Mouse (Mus musculus): Measurements from ENCODE around the gene Rbm47.

The Rbm47 gene

DNA sequence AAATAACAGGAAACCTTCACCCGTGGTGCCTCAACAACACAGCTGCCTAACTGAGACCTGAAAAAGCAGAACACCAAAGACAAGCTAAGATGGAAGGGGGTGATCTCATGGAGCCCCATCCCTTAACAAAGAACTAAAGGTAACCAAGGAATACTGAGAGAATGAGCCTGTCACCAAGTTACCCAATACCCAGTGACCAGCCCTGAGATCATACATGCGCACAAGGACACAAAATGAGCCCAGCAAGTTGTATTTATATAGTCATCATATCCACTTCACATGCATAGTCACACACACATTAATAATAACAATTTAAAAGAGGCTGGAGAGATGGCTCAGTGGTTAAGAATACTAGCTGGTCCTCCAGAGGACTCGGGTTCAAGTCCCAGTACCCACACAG, 44.0 kb downstream of the Rbm47 start:
- in situ Hi-C loops (cut with MboI, MseI) = no loop called here

GRCm38 (mm10) chr5:66125418-66125817, 47.5 kb downstream of the Rbm47 start:
- in situ Hi-C loops (cut with MboI, MseI) = no loop called here

GRCm38 (mm10) chr5:66124931-66125330, 48.0 kb downstream of the Rbm47 start:
- in situ Hi-C loops (cut with MboI, MseI) = no loop called here

DNA sequence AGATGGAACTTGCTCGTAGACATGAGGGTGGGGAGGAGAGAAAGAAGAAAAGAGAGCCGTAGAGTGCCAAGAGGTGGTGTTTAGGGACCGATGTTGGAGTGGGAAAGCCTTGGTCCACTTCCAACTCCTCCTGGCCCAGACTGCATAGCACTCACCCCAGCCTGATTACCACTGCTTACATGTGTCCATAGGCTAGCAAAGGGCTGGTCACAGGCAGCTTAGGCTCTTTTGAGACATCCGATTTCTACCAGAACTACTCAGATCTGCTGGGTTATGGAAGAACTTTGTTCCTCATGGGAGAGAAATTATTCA, 48.9 kb downstream of the Rbm47 start:
- in situ Hi-C loops (cut with MboI, MseI) = no loop called here

DNA sequence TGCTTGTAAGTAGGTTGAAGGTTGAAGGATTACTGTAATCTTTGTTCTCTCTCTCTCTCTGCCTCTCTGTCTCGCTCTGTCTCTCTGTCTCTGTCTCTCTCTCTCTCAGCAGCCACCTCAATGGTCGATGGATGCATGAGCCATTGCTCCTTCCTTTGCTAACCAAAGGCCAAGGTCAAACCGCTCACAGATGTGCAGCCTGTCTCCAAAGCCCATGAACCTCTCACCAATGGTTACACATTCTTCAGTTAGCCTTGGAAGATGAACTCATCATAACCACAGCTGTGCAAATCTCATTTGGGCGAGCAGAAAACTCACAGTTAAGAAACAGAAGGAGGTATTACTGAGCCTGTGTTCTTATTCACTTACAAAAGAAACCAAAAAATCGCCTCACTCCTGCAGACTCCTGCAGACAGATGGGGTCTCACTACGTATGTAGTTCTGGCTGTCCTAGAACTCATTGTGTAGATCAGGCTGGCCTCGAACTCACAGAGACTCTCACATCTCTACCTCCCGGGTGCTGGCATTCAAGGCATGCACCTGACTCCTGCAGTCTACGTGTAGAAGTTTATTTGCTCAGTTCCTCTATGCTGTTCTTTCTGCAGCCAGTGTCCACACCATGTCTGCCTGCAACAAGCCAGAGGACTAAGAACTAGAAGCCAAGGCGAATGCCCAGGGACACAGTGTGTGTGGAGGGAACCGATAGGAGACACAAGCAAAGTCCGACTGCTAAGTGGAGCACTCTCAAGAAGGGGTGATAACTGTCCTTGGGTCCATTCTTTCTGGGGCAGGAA, 49.4 kb downstream of the Rbm47 start:
- in situ Hi-C loops (cut with MboI, MseI) = no loop called here

- in situ Hi-C loops (cut with MboI, MseI) = no loop called here
Observed at GRCm38 (mm10) chr5:66121255-66121654, 51.7 kb downstream of the Rbm47 start.

GRCm38 (mm10) chr5:66114751-66115150, 58.2 kb downstream of the Rbm47 start:
- in situ Hi-C loops (cut with MboI, MseI) = loop anchor here (10.0 kb wide), 1 partner anchor 1040 kb away; no protein-coding TSS in a partner anchor

GRCm38 (mm10) chr5:66114208-66114607, 58.7 kb downstream of the Rbm47 start:
- in situ Hi-C loops (cut with MboI, MseI) = loop anchor here (10.0 kb wide), 1 partner anchor 1041 kb away; no protein-coding TSS in a partner anchor

DNA sequence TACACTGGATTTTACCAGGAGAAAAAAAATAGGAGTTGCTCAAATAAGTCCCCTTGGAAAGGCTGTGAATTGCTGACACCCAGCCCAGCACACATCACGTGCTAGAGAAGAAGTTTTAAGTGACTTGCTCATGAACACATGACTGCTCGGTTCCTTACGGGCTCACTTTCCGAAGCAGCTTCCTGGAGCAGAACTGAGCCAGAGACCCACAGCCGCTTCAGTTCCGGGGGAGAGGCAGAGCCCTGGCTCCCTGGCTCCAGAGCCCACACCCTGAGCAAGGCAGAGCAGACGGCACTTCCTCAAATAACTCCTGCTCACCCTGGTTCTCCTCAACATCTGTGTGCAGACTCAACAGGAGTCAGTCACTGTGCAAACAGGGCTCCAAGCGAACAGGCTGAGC, 60.9 kb downstream of the Rbm47 start:
- in situ Hi-C loops (cut with MboI, MseI) = loop anchor here (10.0 kb wide), 1 partner anchor 1043 kb away; no protein-coding TSS in a partner anchor

- in situ Hi-C loops (cut with MboI, MseI) = no loop called here
Observed at GRCm38 (mm10) chr5:66106372-66106771, 66.5 kb downstream of the Rbm47 start.

DNA sequence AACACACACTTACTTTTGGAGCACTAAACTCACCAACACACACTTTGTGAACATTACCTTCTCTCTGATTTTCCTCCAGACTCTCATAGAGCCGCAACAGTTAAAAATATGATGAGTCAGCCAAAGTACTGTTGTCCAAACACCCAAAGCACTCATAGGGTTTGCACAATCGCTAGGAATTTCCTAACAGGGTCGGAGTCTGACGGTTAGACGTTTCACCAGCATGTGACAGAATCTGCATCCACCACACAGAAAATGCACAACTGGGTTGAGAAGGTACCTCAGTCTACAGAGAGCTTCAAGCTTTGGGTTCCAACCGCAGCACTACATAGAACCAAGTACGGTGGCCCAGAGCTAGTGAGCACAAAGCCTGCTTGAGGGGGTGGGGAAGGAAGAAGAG, 67.0 kb downstream of the Rbm47 start:
- in situ Hi-C loops (cut with MboI, MseI) = no loop called here

DNA sequence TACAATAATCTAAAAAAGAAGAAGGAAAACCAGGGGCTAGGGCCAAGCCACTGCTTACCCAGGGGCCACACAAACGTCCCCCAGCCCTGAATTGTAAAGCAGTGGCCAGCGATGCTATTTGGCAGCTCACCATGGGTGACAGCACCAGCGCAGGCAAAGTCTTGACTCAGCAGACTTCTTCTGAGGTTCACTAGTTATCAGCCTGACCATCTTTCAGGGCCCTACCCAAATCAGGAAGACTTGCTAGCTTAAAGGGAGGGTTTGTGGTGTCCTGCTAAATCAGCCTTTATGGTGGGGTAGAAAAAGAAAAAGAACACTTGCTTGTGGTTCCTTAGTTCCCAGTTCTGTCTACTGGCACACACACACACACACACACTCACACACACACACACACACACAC, 67.6 kb downstream of the Rbm47 start:
- in situ Hi-C loops (cut with MboI, MseI) = no loop called here

- in situ Hi-C loops (cut with MboI, MseI) = no loop called here
Observed at GRCm38 (mm10) chr5:66103386-66103785, 69.5 kb downstream of the Rbm47 start.

DNA sequence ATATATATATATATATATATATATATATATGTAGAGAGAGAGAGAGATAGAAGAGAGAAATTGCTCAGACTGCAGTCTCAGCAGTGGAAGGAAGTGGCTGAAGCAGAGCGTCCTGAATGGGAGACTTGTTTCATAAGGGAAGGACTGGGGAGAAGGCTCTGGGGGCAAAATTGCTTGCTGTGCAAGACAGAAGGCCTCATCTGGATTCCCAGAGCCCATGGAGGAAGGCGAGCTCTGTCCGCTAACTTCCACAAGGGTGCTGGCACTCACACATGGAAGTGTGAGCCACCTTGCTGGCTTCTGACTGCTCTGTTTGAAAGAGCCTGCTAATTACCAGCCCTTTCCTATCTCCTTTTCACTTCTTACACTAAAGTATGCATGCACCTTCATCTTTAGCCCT, 70.1 kb downstream of the Rbm47 start:
- in situ Hi-C loops (cut with MboI, MseI) = no loop called here

DNA sequence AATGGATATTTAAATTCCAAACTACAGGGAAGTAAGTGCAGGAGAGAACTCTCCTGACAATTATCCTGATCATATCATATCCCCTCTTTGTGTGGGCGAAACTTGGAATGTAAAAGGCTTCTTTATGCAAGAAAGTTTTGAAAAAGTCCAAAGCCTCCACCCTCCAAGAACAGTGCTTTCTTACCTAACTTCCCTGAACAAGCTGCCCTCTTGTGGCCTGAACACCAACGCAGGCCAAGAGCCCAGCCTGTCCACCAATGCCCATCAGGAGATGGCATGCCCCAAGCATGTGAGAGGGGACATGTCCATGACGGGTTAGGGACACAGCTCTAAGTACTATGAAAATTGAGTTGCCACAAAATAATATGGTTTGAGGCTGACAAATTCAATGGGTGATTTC, 71.3 kb downstream of the Rbm47 start:
- in situ Hi-C loops (cut with MboI, MseI) = no loop called here

- in situ Hi-C loops (cut with MboI, MseI) = no loop called here
Observed at GRCm38 (mm10) chr5:66100322-66100721, 72.6 kb downstream of the Rbm47 start.

DNA sequence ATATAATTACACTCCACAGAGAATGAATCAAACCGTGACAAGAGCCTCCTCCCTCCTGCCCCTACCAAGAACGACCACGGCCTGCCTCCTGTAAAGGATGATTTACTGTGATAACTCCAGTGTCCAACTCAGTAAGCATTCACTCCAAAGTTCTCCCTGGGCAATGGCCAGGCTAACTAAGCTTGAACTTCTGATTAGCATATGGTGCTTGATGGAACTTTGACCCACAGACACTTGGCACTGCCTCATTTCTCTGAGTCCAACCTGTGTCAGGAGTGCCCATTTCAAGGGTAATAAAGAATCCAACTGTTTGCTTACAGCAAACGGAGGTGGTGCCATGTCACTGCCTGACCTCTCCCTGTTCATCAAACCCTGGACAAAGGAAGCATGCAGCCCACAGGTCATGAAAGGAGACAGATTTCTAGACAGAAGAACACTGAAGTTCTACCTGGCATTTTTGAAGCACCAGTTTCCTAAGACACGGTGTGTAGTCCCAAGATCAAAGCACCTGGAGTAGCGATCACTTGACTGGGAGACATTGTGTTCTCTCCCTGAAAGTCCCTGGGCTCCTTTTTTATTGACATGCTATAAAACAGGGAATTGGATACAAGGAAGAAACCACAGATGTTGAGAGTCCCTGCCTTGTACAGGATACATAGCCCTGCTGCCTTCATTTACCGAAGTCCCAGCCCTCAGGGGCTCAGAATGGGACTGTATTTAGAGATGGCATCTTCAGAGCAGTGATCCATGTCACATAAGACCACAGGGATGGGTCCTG, 74.6 kb downstream of the Rbm47 start:
- in situ Hi-C loops (cut with MboI, MseI) = no loop called here

DNA sequence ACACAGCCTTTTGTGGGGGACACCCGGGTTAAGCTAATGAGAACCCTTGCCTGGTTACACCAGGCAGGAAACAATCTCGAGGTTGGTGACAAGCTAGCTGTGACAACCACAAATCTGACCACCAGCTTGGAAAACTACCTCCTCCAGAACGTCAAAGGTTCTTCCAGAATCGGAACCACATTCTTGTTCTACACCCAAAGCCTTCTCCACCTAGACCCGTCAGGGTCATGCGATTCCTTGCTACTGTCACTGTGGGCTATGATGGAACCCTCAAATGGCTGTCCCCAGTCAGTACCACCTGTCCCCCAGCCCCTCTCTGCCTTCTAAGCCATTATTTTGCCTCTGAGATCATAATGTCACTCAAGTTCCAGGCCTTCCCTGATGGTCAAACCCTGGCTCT, 76.8 kb downstream of the Rbm47 start:
- in situ Hi-C loops (cut with MboI, MseI) = no loop called here

- in situ Hi-C loops (cut with MboI, MseI) = no loop called here
Observed at GRCm38 (mm10) chr5:66095166-66095565, 77.8 kb downstream of the Rbm47 start.

GRCm38 (mm10) chr5:66090037-66090436, 82.9 kb downstream of the Rbm47 start:
- in situ Hi-C loops (cut with MboI, MseI) = no loop called here

DNA sequence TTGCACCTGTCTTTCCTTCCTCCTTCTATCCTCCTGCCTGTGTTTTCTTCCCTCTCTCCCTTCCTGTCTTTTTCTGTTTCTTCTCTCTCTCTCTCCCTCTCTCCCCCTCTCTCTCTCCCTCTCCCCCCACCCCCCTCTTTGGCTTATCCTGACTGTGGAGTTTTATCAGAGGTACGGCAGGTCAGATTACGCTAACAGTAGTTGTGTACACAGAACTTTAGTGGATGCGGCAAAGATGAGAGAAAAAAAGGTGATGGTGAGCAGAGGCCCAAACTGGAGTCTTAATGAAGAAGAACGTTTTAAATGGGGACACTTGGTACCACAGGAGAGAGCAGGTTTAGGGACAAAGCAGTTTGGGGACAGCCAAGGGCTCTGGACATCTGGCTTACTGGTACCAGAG, 83.3 kb downstream of the Rbm47 start:
- in situ Hi-C loops (cut with MboI, MseI) = no loop called here

GRCm38 (mm10) chr5:66088902-66089295, 84.0 kb downstream of the Rbm47 start:
- in situ Hi-C loops (cut with MboI, MseI) = no loop called here

DNA sequence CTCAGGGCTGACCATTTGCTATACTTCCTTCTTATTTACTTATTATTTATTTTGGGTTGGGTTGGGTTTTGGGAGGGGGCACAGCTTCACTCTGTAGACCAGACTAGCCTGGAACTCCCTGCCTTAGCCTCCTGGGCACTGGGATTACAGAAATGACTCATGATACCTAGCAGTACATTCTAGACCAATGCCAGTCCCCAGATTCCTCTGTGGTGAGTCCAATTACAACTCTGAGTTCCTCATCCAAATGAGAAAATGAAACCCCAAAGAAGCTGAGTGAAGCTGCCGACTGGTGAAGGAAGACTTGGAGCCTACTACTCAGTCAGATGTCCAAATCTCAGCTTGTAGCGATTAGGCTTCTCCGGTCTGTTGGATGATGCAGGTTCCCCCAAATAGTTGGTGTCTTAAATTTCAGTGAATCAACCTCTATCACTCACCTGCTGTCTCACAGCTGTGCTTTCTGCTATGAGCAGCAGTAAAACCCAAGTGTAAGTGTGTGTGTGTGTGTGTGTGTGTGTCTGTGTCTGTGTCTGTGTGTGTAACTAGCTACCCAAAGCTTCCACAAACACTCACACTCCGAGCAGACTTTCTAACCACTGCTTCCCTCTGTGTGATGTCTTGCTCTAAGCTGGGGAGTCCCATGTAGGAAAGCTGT, 84.5 kb downstream of the Rbm47 start:
- in situ Hi-C loops (cut with MboI, MseI) = no loop called here

Measured in T-helper 2 cell (primary cell).